Mouse (Mus musculus) midbrain, embryonic 11.5 days (tissue): ENCODE results near the gene Dhx37. TPM values are rescaled to one million over a fixed set of nuclear protein-coding genes. Genes with fewer than 3 reads are reported as not detected.
"Not testable (repeated sequence)": the region's sequence is repeated elsewhere in the genome, so short reads cannot be mapped to it uniquely, and the experiment has no call there.

Experiments
- ATAC-seq: fragments of 200-750 bp; cut with Nextera tagmentation; 2 replicates; pipeline ENCODE4 v1.8.0; 2017; ENCODE audit warnings: moderate TSS enrichment, moderate library complexity; ENCODE audit not compliant: low FRiP score
- DNase-seq: peaks from one replicate; pipeline ENCODE4 v3.0.0; 2015; ENCODE audit warnings: low spot score; ENCODE audit errors: missing footprints
- H3K27ac ChIP-seq: fragments of 300-500 bp; sonication (generic); 2 replicates; pipeline ENCODE4 v1.5.1; 2014; ENCODE audit warnings: low read depth, low read length
- H3K27me3 ChIP-seq: fragments of 300-500 bp; sonication (generic); 2 replicates; pipeline ENCODE4 v1.6.1; 2014; ENCODE audit warnings: mild to moderate bottlenecking, low read length, moderate library complexity, mixed read lengths; ENCODE audit not compliant: control insufficient read depth, insufficient read depth
- H3K36me3 ChIP-seq: fragments of 300-500 bp; sonication (generic); 2 replicates; pipeline ENCODE4 v1.6.1; 2014; ENCODE audit warnings: mild to moderate bottlenecking, low read length, moderate library complexity, mixed read lengths; ENCODE audit not compliant: control insufficient read depth, insufficient read depth
- H3K4me1 ChIP-seq: fragments of 300-500 bp; sonication (generic); 2 replicates; pipeline ENCODE4 v1.6.1; 2014; ENCODE audit warnings: low read length; ENCODE audit not compliant: control insufficient read depth, insufficient read depth
- H3K4me2 ChIP-seq: fragments of 300-500 bp; sonication (generic); 2 replicates; pipeline ENCODE4 v1.6.1; 2014; ENCODE audit warnings: mild to moderate bottlenecking, moderate library complexity
- H3K4me3 ChIP-seq: fragments of 300-500 bp; sonication (generic); 2 replicates; pipeline ENCODE4 v1.5.1; 2014; ENCODE audit warnings: low read depth, low read length
- H3K9ac ChIP-seq: fragments of 300-500 bp; sonication (generic); 2 replicates; pipeline ENCODE4 v1.6.1; 2014; ENCODE audit warnings: low read length
- H3K9me3 ChIP-seq: fragments of 300-500 bp; sonication (generic); 2 replicates; pipeline ENCODE4 v1.6.1; 2016; ENCODE audit warnings: low read length; ENCODE audit not compliant: control insufficient read depth
- WGBS: fragments of 180-500 bp; shearing (Covaris S2); extraction: QIAGEN DNeasy Blood & Tissue Kit; methylation state at CpG from one replicate; pipeline ENCODE4 v1.1.7; 2014; 5-methylcytosine and 5-hydroxymethylcytosine counted together
- polyA plus RNA-seq: library from polyadenylated mRNA; unstranded; fragments of >200 nt; fragmentation: Nextera tagmentation; extraction: Ambion mirVana; gene quantifications from 2 replicates; pipeline ENCODE4 v1.2.1, GENCODE M21; 2014

Gene Dhx37
- polyA plus RNA-seq, 1 experiment from 2014 or later, result 9.2 TPM

DNA sequence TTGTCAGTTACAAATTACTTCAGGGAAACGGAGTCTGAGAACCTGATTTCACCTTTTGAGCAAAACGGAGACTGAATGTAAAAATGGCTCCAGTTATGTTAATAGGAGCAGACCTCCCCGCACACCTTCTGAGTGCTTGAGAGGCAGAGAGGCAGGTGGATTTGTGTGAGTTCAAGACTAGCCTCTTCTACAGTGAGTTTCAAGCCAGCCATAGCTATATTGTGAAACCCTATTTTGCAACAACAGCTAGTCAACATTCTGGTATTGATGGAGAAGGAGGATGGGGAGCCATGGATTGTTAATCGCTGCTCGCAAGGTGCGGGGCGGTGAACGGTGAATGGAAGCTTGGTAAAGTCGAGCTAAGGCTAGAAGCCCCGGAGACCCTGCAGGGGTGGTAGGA, 31.4 kb downstream of the Dhx37 start:
- H3K27ac ChIP-seq, result no peak overlapping the region
- H3K9me3 ChIP-seq, result no peaks in the 10 kb centered on the region
- H3K27me3 ChIP-seq, result peaks cover 3% of the 10 kb centered on the region; the same call in 1 of the 2 replicates
- WGBS, result 57% methylated on average over 10 of the region's 10 CpGs
- no peaks in the 10 kb centered on the region for H3K36me3 ChIP-seq
- no peak overlapping the region for H3K4me3 ChIP-seq
- DNase-seq, result peak; percentile 77
- peaks cover 10% of the 10 kb centered on the region for H3K4me1 ChIP-seq
- H3K4me2 ChIP-seq, result no peak overlapping the region
- ATAC-seq, result no peak
- no peak overlapping the region for H3K9ac ChIP-seq

- WGBS, result 64% methylated on average over 7 of the region's 7 CpGs
These were observed 33.0 kb downstream of the Dhx37 start for GRCm38 (mm10) chr5:125400903-125401302.

DNA sequence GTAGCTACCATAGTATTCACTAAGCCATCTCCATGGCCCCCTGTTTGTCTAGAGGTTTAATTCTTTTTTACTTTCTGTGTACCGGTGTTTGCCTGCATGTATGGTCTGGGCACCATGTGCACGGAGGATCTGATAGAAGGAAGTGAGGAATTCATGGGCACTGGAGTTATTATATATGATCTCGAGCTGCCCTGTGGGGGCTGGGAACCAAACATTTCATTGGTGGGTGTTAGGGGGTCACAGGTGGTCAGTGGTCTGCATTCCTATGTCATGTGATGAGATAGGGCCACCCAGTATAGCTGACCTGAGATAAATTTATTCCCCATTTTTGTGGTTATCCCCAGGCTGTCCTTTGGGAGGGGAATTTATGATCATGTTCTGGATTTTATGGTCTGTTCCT, 38.9 kb downstream of the Dhx37 start:
- no peak for ATAC-seq
- peaks cover 29% of the 10 kb centered on the region for H3K4me1 ChIP-seq
- peak; percentile 84 for DNase-seq
- H3K4me3 ChIP-seq, result no peak overlapping the region
- 46% methylated on average over 3 of the region's 3 CpGs for WGBS
- H3K27me3 ChIP-seq, result no peaks in the 10 kb centered on the region
- no peak overlapping the region; the same call in 1 of the 2 replicates for H3K9ac ChIP-seq
- H3K9me3 ChIP-seq, result no peaks in the 10 kb centered on the region
- peak overlapping the region; percentile 99 for H3K27ac ChIP-seq
- H3K4me2 ChIP-seq, result peak overlapping the region; percentile 44; the same call in 1 of the 2 replicates
- H3K36me3 ChIP-seq, result no peaks in the 10 kb centered on the region

More at GRCm38 (mm10) chr5:125400903-125401302, 33.0 kb downstream of the Dhx37 start:
- no peak for DNase-seq
- no peaks in the 10 kb centered on the region for H3K36me3 ChIP-seq
- peaks cover 2% of the 10 kb centered on the region; the same call in 1 of the 2 replicates for H3K4me1 ChIP-seq
- H3K9ac ChIP-seq, result no peak overlapping the region
- ATAC-seq, result no peak
- H3K4me3 ChIP-seq, result no peak overlapping the region
- no peak overlapping the region for H3K4me2 ChIP-seq
- H3K27me3 ChIP-seq, result peaks cover 3% of the 10 kb centered on the region; the same call in 1 of the 2 replicates
- no peak overlapping the region for H3K27ac ChIP-seq
- H3K9me3 ChIP-seq, result no peaks in the 10 kb centered on the region

DNA sequence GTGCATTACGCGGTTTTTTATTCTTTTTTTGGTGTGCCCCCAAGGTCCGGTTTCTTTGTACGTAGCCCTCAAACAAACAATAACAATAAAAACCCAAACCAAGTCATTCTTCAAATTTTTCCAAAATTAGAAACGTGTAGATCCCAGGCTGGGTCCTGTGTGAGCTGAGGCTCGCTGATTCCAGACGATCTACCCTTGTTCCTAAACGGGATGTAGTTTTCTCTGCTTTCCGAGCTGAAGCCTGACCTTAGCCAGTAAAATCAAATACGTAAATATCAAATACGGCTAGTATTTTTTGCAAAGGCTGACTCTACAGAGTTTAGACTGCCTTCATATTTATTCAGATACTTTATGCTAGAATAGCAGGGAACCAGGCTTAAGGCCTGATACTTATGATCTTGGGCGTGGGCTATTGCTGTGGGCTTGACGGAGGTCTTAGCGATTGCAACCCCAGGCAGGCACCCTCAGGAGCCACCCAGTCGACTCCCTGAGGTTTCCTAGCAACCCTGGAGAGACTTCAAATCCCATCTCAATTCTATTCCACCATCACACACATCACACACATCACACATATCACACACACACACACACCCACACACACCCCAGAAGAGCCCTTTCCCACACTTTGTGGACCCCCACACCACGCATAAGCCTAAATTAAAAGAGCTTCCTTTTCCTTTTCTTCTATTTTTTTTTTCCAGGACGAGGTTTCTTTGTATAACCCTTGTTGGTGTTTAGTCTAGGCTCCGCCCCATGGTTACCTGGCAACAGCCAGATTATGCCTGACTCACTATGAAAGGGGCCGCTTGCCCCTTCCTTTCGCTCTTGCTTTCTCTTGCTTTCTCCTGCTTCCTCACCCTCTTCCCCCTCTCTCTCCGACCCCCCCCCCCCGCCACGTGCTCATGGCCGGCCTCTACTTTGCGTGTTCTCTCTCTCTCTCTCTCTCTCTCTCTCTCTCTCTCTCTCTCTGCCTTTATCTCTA, 40.0 kb downstream of the Dhx37 start:
- Histone ChIP-seq H3K4me1 (peaks cover 30% of the 10 kb centered on the region), H3K4me2 (peak overlapping the region; percentile 44), H3K27me3 (no peaks in the 10 kb centered on the region), H3K36me3 (no peaks in the 10 kb centered on the region), H3K4me3 (peak overlapping the region; percentile 21), H3K9me3 (no peaks in the 10 kb centered on the region), H3K27ac (peak overlapping the region; percentile 99), H3K9ac (peak overlapping the region; percentile 67)
- ATAC-seq, result peak; percentile 81
- peak; percentile 99 for DNase-seq
- WGBS, result 7% methylated on average over 25 of the region's 25 CpGs

GRCm38 (mm10) chr5:125392977-125393621, 40.8 kb downstream of the Dhx37 start:
- Histone ChIP-seq H3K9ac (peak overlapping the region; percentile 67), H3K9me3 (no peaks in the 10 kb centered on the region), H3K4me3 (peak overlapping the region; percentile 21), H3K4me1 (peaks cover 36% of the 10 kb centered on the region), H3K36me3 (no peaks in the 10 kb centered on the region), H3K27me3 (no peaks in the 10 kb centered on the region), H3K4me2 (peak overlapping the region; percentile 44), H3K27ac (peak overlapping the region; percentile 99)
- 1% methylated on average over 20 of the region's 20 CpGs for WGBS
- DNase-seq (peak; percentile 99), ATAC-seq (peak; percentile 85)

GRCm38 (mm10) chr5:125392618-125392976, 41.3 kb downstream of the Dhx37 start:
- Histone ChIP-seq H3K9me3 (no peaks in the 10 kb centered on the region), H3K27me3 (no peaks in the 10 kb centered on the region), H3K36me3 (no peaks in the 10 kb centered on the region), H3K9ac (peak overlapping the region; percentile 50; the same call in 1 of the 2 replicates), H3K4me3 (no peak overlapping the region), H3K4me1 (peaks cover 37% of the 10 kb centered on the region), H3K4me2 (peak overlapping the region; percentile 44; the same call in 1 of the 2 replicates), H3K27ac (peak overlapping the region; percentile 99)
- no peak for DNase-seq
- ATAC-seq, result no peak; the same call in none of the 2 replicates
- 22% methylated on average over 1 of the region's 1 CpGs for WGBS

- not testable (repeated sequence) for H3K9ac ChIP-seq, H3K4me3 ChIP-seq, DNase-seq, ATAC-seq, H3K9me3 ChIP-seq, H3K4me2 ChIP-seq, H3K27me3 ChIP-seq, H3K36me3 ChIP-seq
- Histone ChIP-seq H3K27ac (peak overlapping the region; percentile 99), H3K4me1 (peaks cover 37% of the 10 kb centered on the region)
- 93% methylated on average over 4 of the region's 4 CpGs for WGBS
These were observed 41.7 kb downstream of the Dhx37 start for GRCm38 (mm10) chr5:125392176-125392575.

- H3K27ac ChIP-seq, result no peak overlapping the region
- WGBS, result 92% methylated on average over 5 of the region's 5 CpGs
These were observed 42.3 kb downstream of the Dhx37 start for GRCm38 (mm10) chr5:125391609-125392008.

More at GRCm38 (mm10) chr5:125391609-125392008, 42.3 kb downstream of the Dhx37 start:
- Histone ChIP-seq H3K4me2 (no peak overlapping the region), H3K27me3 (no peaks in the 10 kb centered on the region), H3K36me3 (no peaks in the 10 kb centered on the region), H3K9me3 (no peaks in the 10 kb centered on the region), H3K4me1 (peaks cover 37% of the 10 kb centered on the region), H3K9ac (no peak overlapping the region), H3K4me3 (no peak overlapping the region)
- DNase-seq, result no peak
- ATAC-seq, result no peak
